Mouse (Mus musculus): Measurements from ENCODE around the gene Myct1.

GRCm38 (mm10) chr10:5570059-5570458 is 23.5 kb upstream of the Myct1 start:
- no peak for TF ChIP-seq CTCF (IDR thresholded peaks at IDR 0.05; ENCODE audit: extremely low read depth, insufficient read depth, insufficient read length, insufficient replicate concordance)
- TF ChIP-seq POLR2A (IDR thresholded peaks at IDR 0.05; ENCODE audit: low read depth, low read length) = no peak

Data from spleen, adult 2 months (tissue).